Mouse (Mus musculus) testis, adult 2 months (tissue): ENCODE results near the gene Casp7.

Experiments
- CTCF ChIP-seq: fragments of 200-500 bp; IDR thresholded peaks from 2 replicates; pipeline ENCODE4 v1.5.1; 2012; ENCODE audit warnings: low read depth, mild to moderate bottlenecking, inconsistent platforms, low read length, moderate library complexity; ENCODE audit not compliant: control insufficient read depth, insufficient read depth, insufficient replicate concordance
- POLR2A ChIP-seq: fragments of 200-500 bp; IDR thresholded peaks from 2 replicates; pipeline ENCODE4 v1.6.1; 2012; ENCODE audit warnings: low read depth, mild to moderate bottlenecking, inconsistent platforms, low read length, moderate library complexity; ENCODE audit not compliant: control insufficient read depth

GRCm38 (mm10) chr19:56477253-56477652 is 80.3 kb downstream of the Casp7 start:
- TF ChIP-seq CTCF (no peak), POLR2A (no peak)
